Mouse (Mus musculus) CD4-positive naive resting alpha-beta T cell, adult 76 days (primary cell): ENCODE data around the gene Taok1. TPM values are rescaled to one million over a fixed set of nuclear protein-coding genes. Genes with fewer than 3 reads are reported as not detected.

Experiments used
- total RNA-seq: library from RNA; stranded (reverse); gene quantifications from one replicate; pipeline ENCODE4 v1.2.4, GENCODE M21; 2023

Taok1 gene
- 36.8 TPM for total RNA-seq

GRCm38 (mm10) chr11:77607538-77608455 is at the start of gene Taok1:
TSS of gene Taok1 (minus strand) at chr11:77607815.

GRCm38 (mm10) chr11:77519043-77519442 is 88.6 kb downstream of the Taok1 start, which contains the start of gene Gm10392:
TSS of gene Gm10392 (minus strand) at chr11:77519198.

GRCm38 (mm10) chr11:77515637-77516552 is 91.7 kb downstream of the Taok1 start, which contains the start of gene Trp53i13:
TSS of gene Trp53i13 (minus strand) at chr11:77515980.

GRCm38 (mm10) chr11:77514832-77515636 is 92.6 kb downstream of the Taok1 start, which contains the start of gene Abhd15:
TSS of gene Abhd15 (plus strand) at chr11:77515121.

GRCm38 (mm10) chr11:77493512-77494343 is 113.9 kb downstream of the Taok1 start, which contains the start of gene Git1:
TSS of gene Git1 (plus strand) at chr11:77493562.

GRCm38 (mm10) chr11:77489591-77490235 is 117.9 kb downstream of the Taok1 start, which contains the start of gene Ankrd13b:
TSS of gene Ankrd13b (minus strand) at chr11:77489678.

Other genes with a start within 250 kb of the Taok1 start
- 1.7 TPM for gene Coro6, start 145.4 kb downstream of the Taok1 start, total RNA-seq
- 14.2 TPM for gene Ankrd13b, start 118.1 kb downstream of the Taok1 start, total RNA-seq
- 37.0 TPM for gene Git1, start 114.3 kb downstream of the Taok1 start, total RNA-seq
- gene Abhd15, start 92.7 kb downstream of the Taok1 start, total RNA-seq: 3.9 TPM
- 20.1 TPM for gene Trp53i13, start 91.8 kb downstream of the Taok1 start, total RNA-seq
- 2.8 TPM for gene Gm10392, start 88.6 kb downstream of the Taok1 start, total RNA-seq
- gene Nufip2, start 78.3 kb upstream of the Taok1 start, total RNA-seq: 142 TPM
- gene Cryba1, start 117.5 kb upstream of the Taok1 start, total RNA-seq: not detected
- 68.6 TPM for gene Myo18a, start 155.4 kb upstream of the Taok1 start, total RNA-seq
- not detected for gene Gm10277, start 179.9 kb upstream of the Taok1 start, total RNA-seq